In the genomic region with DNA sequence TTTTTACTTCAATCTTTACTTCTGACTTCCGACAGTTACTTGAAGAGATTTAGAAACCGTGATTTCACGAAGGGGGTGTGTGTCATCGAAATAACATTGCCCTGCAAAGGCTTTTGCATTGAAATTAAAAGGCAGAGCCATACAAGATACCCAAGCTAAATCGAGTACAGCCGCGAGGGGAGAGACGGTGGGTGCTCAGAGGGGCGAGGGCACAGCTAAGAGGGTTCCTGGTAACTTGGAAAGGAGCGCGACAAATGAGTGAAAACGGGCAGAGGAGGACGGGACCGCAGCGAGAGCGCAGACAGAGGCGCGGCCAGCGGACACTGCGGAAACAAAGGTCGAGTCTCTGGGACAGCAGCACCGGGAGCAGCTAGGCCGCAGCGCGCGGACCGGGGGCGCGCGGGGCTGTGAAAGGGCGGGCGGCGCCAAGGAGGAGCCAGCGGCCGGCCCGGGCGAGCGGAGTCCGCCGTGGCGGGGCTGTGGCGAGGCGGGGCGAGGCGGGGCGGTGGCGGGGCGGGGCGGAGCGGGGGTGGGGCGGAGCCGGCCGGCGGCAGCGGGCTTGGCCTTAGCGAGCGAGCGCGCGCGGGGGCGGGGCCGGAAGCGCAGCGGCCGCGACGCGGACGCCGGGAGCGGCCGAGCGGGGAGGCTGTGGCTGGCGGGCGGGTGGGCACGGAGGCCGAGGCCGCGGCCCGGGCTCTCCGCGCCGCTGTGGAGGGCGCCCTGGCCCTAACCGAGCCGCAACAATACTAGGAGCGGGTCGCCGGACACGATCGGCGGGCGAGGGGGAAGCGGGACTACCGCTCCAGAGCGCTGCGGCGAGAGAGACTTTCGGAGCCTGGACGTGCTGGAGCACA, we compare ENCODE assay signal across 7 mouse cellular contexts. TPM values are rescaled to one million over a fixed set of nuclear protein-coding genes. Genes with fewer than 3 reads are reported as not detected.
DNase-seq lines count a peak whose midpoint lies in the region; ATAC-seq lines count a peak whose summit lies in the region.

A gene (plus strand): TSS at position 603 of the 854 bp plus-strand sequence.

- peak within 1 kb of the TSS; percentile 89 for H3K4me3 ChIP-seq in intestine, embryonic 16.5 days (ENCODE audit: low read length)
- peak within 1 kb of the TSS; percentile 63 for H3K4me3 ChIP-seq in midbrain, embryonic 11.5 days (ENCODE audit: low read depth, low read length)

- no peaks in the 10 kb centered on the region for H3K9me3 ChIP-seq in intestine, embryonic 16.5 days (ENCODE audit: control insufficient read depth, low read length)
- no peaks in the 10 kb centered on the region for H3K9me3 ChIP-seq in midbrain, embryonic 11.5 days (ENCODE audit: control insufficient read depth, low read length)

- H3K27me3 ChIP-seq in intestine, embryonic 16.5 days (replicated peaks; ENCODE audit: control insufficient read depth, insufficient read depth, low read length): no peaks in the 10 kb centered on the region
- no peaks in the 10 kb centered on the region for H3K27me3 ChIP-seq in midbrain, embryonic 11.5 days (ENCODE audit: control insufficient read depth, insufficient read depth, low read length)

- no peaks in the 10 kb centered on the region for H3K36me3 ChIP-seq in intestine, embryonic 16.5 days (ENCODE audit: control insufficient read depth, insufficient read depth, low read length)
- H3K36me3 ChIP-seq in midbrain, embryonic 11.5 days (ENCODE audit: control insufficient read depth, insufficient read depth, low read length): no peaks in the 10 kb centered on the region

- peak within 1 kb of the TSS; percentile 96 for H3K9ac ChIP-seq in intestine, embryonic 16.5 days (ENCODE audit: low read depth, low read length)
- peak within 1 kb of the TSS; percentile 90 for H3K9ac ChIP-seq in midbrain, embryonic 11.5 days (ENCODE audit: low read length)

- H3K4me1 ChIP-seq in intestine, embryonic 16.5 days (ENCODE audit: control insufficient read depth, insufficient read depth, low read length): peaks cover 20% of the 10 kb centered on the region
- H3K4me1 ChIP-seq in midbrain, embryonic 11.5 days (ENCODE audit: control insufficient read depth, insufficient read depth, low read length): peaks cover 30% of the 10 kb centered on the region

- H3K4me2 ChIP-seq in intestine, embryonic 16.5 days (ENCODE audit: low read depth, low read length): peak within 1 kb of the TSS; percentile 98
- peak within 1 kb of the TSS; percentile 89 for H3K4me2 ChIP-seq in midbrain, embryonic 11.5 days

- peak within 1 kb of the TSS; percentile 92 for H3K27ac ChIP-seq in intestine, embryonic 16.5 days (ENCODE audit: low read length)
- H3K27ac ChIP-seq in midbrain, embryonic 11.5 days (ENCODE audit: low read depth, low read length): peak within 1 kb of the TSS; percentile 88

- WGBS in intestine, embryonic 16.5 days: 1% methylated on average over 92 of the region's 101 CpGs
- 1% methylated on average over 89 of the region's 101 CpGs for WGBS in midbrain, embryonic 11.5 days

- DNase-seq in adrenal gland, adult 8-10 months: peak; percentile 76
- DNase-seq in embryo, embryonic 11.5 days (ENCODE audit: low read depth, low spot score): peak; percentile 68
- peak; percentile 77 to 84 for DNase-seq in gastrocnemius, postnatal 4 days (ENCODE audit: low spot score in 2 of 2)
- DNase-seq in left cerebral cortex, postnatal 4 days: peak; percentile 82
- peak; percentile 98 for DNase-seq in midbrain, embryonic 11.5 days (ENCODE audit: low spot score, missing footprints)
- peak; percentile 58 for DNase-seq in skeletal muscle tissue, adult 2 months (ENCODE audit: low read depth, low spot score)

- intact Hi-C loops in left cerebral cortex, postnatal 4 days (cut with DNase I): no loop called here

- peak; percentile 90 for ATAC-seq in intestine, embryonic 16.5 days
- peak; percentile 95 for ATAC-seq in midbrain, embryonic 11.5 days (ENCODE audit: low FRiP score)

RNA-seq across cellular contexts. Expression of the gene that starts here (rescaled TPM):
- total RNA-seq in adrenal gland, adult 8-10 months (2022): 10 to 100 TPM; 40.5 to 53.1 (median 47.2) TPM
- total RNA-seq in gastrocnemius, postnatal 4 days (2021): 10 to 100 TPM; 22.6 to 24.3 TPM
- 11.6 and 12.4 TPM in 2 replicates for polyA plus RNA-seq in intestine, embryonic 16.5 days (2015; fragmentation: Nextera tagmentation; extraction: Ambion mirVana)
- 10 to 100 TPM; 47.6 to 48.3 TPM for total RNA-seq in left cerebral cortex, postnatal 4 days (2021)
- polyA plus RNA-seq in midbrain, embryonic 11.5 days (2014; fragmentation: Nextera tagmentation; extraction: Ambion mirVana): 13.4 and 13.5 TPM in 2 replicates

Comparison
In these comparisons a context has a peak if more than half of its experiments do, and no peak if none do; other contexts are left out.
1. Peak in every context shown above with its lines: DNase-seq, ATAC-seq, H3K4me3 ChIP-seq and H3K27ac ChIP-seq.